Mouse (Mus musculus) left cerebral cortex, postnatal 4 days (tissue): ENCODE measurements around the gene Olfr1107. TPM values are rescaled to one million over a fixed set of nuclear protein-coding genes. Genes with fewer than 3 reads are reported as not detected.

Source experiments
- DNase-seq: peaks from one replicate; pipeline ENCODE4 v3.0.0-alpha.2; 2022
- intact Hi-C: fragments of 180-260 bp; cut with DNase I; formaldehyde crosslinking; loops from one replicate; pipeline ENCODE4 v1.15.1; 2025
- total RNA-seq, 2 experiments: library from RNA; stranded (reverse); gene quantifications; 2 replicates each; pipeline ENCODE4 v1.2.3; 2021

Olfr1107 gene
- total RNA-seq, result not detected

GRCm38 (mm10) chr2:87075717-87076116, at the start of gene Olfr1107:
Gene Olfr1107 (minus strand): TSS chr2:87075817.
- intact Hi-C loops, result no loop called here
- no peak for DNase-seq

- intact Hi-C loops, result no loop called here
- no peak for DNase-seq
Measured at GRCm38 (mm10) chr2:87114467-87114866, 38.9 kb upstream of the Olfr1107 start, which contains the start of gene Olfr259. Gene Olfr259 (minus strand): TSS chr2:87114567.

- intact Hi-C loops, result no loop called here
Measured at GRCm38 (mm10) chr2:87095908-87096307, 20.3 kb upstream of the Olfr1107 start, which contains the start of gene Olfr1109. Gene Olfr1109 (minus strand): TSS chr2:87096008.

GRCm38 (mm10) chr2:87052173-87052572, 23.4 kb downstream of the Olfr1107 start, which contains the start of gene Olfr1106:
Gene Olfr1106 (minus strand): TSS chr2:87052273.
- intact Hi-C loops, result no loop called here
- no peak for DNase-seq

More at GRCm38 (mm10) chr2:87095908-87096307, 20.3 kb upstream of the Olfr1107 start, which contains the start of gene Olfr1109:
- DNase-seq, result no peak

- intact Hi-C loops, result no loop called here
- no peak for DNase-seq
Measured at GRCm38 (mm10) chr2:87036431-87036830, 39.2 kb downstream of the Olfr1107 start, which contains the start of gene Olfr1105. Gene Olfr1105 (minus strand): TSS chr2:87036531.

GRCm38 (mm10) chr2:87026980-87027379, 48.6 kb downstream of the Olfr1107 start, which contains the start of gene Olfr1104:
Gene Olfr1104 (minus strand): TSS chr2:87027080.
- intact Hi-C loops, result no loop called here
- no peak for DNase-seq

Other genes with a start within 250 kb of the Olfr1107 start
- gene Olfr1095, start 224.1 kb downstream of the Olfr1107 start, total RNA-seq, result not detected
- gene Gm13723, start 201.0 kb downstream of the Olfr1107 start, total RNA-seq, result not detected
- gene Olfr1097, start 183.6 kb downstream of the Olfr1107 start, total RNA-seq, result not detected
- gene Olfr1098, start 151.3 kb downstream of the Olfr1107 start, total RNA-seq, result not detected
- not detected for gene Olfr1099, start 115.1 kb downstream of the Olfr1107 start, total RNA-seq
- not detected for gene Olfr1100, start 95.9 kb downstream of the Olfr1107 start, total RNA-seq
- not detected for gene Olfr1101, start 84.6 kb downstream of the Olfr1107 start, total RNA-seq
- not detected for gene Olfr1102, start 77.4 kb downstream of the Olfr1107 start, total RNA-seq
- not detected for gene Olfr1104, start 48.7 kb downstream of the Olfr1107 start, total RNA-seq
- not detected for gene Olfr1105, start 39.3 kb downstream of the Olfr1107 start, total RNA-seq
- not detected for gene Olfr1106, start 23.5 kb downstream of the Olfr1107 start, total RNA-seq
- not detected for gene Olfr1109, start 20.2 kb upstream of the Olfr1107 start, total RNA-seq
- not detected for gene Olfr259, start 38.8 kb upstream of the Olfr1107 start, total RNA-seq
- not detected for gene Olfr1110, start 64.5 kb upstream of the Olfr1107 start, total RNA-seq
- not detected for gene Olfr1111, start 76.8 kb upstream of the Olfr1107 start, total RNA-seq
- gene Olfr1112, start 112.0 kb upstream of the Olfr1107 start, total RNA-seq, result not detected
- not detected for gene Olfr1113, start 133.2 kb upstream of the Olfr1107 start, total RNA-seq
- not detected for gene Olfr1115, start 172.2 kb upstream of the Olfr1107 start, total RNA-seq
- gene Olfr1116, start 191.7 kb upstream of the Olfr1107 start, total RNA-seq, result not detected
- gene Olfr1118, start 231.8 kb upstream of the Olfr1107 start, total RNA-seq, result not detected